Mouse (Mus musculus) stomach, postnatal 0 days (tissue): ENCODE measurements around the gene Bcar3.

Source experiments
- CTCF ChIP-seq: IDR thresholded peaks from 2 replicates; pipeline ENCODE4 v1.5.1; 2016; ENCODE audit warnings: antibody characterized with exemption, low read depth, mild to moderate bottlenecking, moderate library complexity
- EP300 ChIP-seq: optimal IDR thresholded peaks from 2 replicates; pipeline ENCODE3; 2016; ENCODE audit warnings: antibody characterized with exemption

DNA sequence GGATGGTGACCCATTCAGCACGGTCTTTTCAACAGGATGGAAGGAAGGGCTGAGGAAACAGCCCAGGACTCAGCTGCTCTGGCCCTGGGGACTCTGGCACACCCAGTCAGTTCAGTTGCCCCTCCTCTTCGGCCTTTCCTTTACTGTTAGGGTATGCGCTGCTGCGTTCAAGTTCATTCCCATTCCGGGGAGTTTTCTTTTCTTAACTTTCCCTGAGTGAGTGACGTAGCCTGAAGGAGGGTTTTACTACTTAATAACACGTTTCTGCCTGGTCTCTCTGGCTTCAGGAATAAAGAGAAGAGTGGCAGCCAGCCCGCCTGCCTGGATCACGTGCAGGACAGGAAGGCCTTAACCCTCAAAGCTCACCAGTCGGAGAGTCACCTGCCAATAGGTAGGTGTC, 217.0 kb downstream of the Bcar3 start:
- TF ChIP-seq CTCF, result no peak
- TF ChIP-seq EP300, result no peak
